Mouse (Mus musculus) kidney, embryonic 14.5 days (tissue): ENCODE measurements around the gene H1fnt. TPM values are rescaled to one million over a fixed set of nuclear protein-coding genes. Genes with fewer than 3 reads are reported as not detected.

Experiments
- ATAC-seq: fragments of 200-750 bp; cut with Nextera tagmentation; 2 replicates; pipeline ENCODE4 v1.8.0; 2017; ENCODE audit warnings: moderate number of reproducible peaks, mild to moderate bottlenecking, moderate TSS enrichment, moderate library complexity; ENCODE audit not compliant: low FRiP score, low TSS enrichment
- H3K27ac ChIP-seq: fragments of 300-500 bp; sonication (generic); 2 replicates; pipeline ENCODE4 v1.5.1; 2014; ENCODE audit warnings: low read depth, mild to moderate bottlenecking, low read length, moderate library complexity, mixed read lengths
- H3K27me3 ChIP-seq: fragments of 300-500 bp; sonication (generic); 2 replicates; pipeline ENCODE4 v1.6.1; 2014; ENCODE audit warnings: mild to moderate bottlenecking, low read length; ENCODE audit not compliant: control insufficient read depth, insufficient read depth
- H3K36me3 ChIP-seq: fragments of 300-500 bp; sonication (generic); 2 replicates; pipeline ENCODE4 v1.6.1; 2014; ENCODE audit warnings: low read length, mixed read lengths; ENCODE audit not compliant: control insufficient read depth, insufficient read depth
- H3K4me1 ChIP-seq: fragments of 300-500 bp; sonication (generic); 2 replicates; pipeline ENCODE4 v1.6.1; 2014; ENCODE audit warnings: low read length, mixed read lengths; ENCODE audit not compliant: control insufficient read depth, insufficient read depth
- H3K4me2 ChIP-seq: fragments of 300-500 bp; sonication (generic); replicated peaks from 2 replicates; pipeline ENCODE4 v1.6.1; 2014; ENCODE audit warnings: low read depth, mild to moderate bottlenecking, low read length
- H3K4me3 ChIP-seq: fragments of 300-500 bp; sonication (generic); 2 replicates; pipeline ENCODE4 v1.5.1; 2014; ENCODE audit warnings: mild to moderate bottlenecking, low read length
- H3K9ac ChIP-seq: fragments of 300-500 bp; sonication (generic); 2 replicates; pipeline ENCODE4 v1.6.1; 2014; ENCODE audit warnings: low read depth, mild to moderate bottlenecking, low read length, moderate library complexity
- H3K9me3 ChIP-seq: fragments of 300-500 bp; sonication (generic); 2 replicates; pipeline ENCODE4 v1.6.1; 2016; ENCODE audit warnings: low read length; ENCODE audit not compliant: control insufficient read depth
- WGBS: fragments of 180-500 bp; shearing (Covaris S2); extraction: QIAGEN DNeasy Blood & Tissue Kit; methylation state at CpG from one replicate; pipeline ENCODE4 v1.1.7; 2014; 5-methylcytosine and 5-hydroxymethylcytosine counted together
- polyA plus RNA-seq: library from polyadenylated mRNA; unstranded; fragments of >200 nt; fragmentation: Nextera tagmentation; extraction: Ambion mirVana; gene quantifications from 2 replicates; pipeline ENCODE4 v1.2.1, GENCODE M21; 2014

H1fnt gene
- polyA plus RNA-seq, 1 experiment from 2014 or later, result not detected

DNA sequence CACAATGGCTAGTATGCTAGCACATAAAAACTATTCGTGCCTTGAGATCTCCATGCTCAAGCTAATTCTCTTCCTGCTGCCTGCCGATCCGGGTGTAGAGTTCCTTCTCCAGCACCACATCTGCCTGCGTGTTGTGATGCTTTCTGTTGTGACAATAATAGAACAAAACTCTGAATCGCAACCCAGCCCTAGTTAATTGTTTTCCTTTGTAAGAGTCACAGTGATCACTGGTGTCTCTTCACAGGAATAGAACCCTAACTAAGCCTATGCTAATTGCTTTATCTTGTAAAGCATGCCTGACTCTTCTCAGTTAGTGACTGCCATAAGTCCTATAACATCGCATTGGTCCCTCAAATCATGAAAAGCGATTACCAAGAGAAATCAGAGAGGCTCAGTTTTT is 31.0 kb downstream of the H1fnt start:
- H3K9me3 ChIP-seq, result no peaks in the 10 kb centered on the region
- 76% methylated on average over 7 of the region's 7 CpGs for WGBS
- H3K36me3 ChIP-seq, result no peaks in the 10 kb centered on the region
- no peak overlapping the region for H3K9ac ChIP-seq
- no peaks in the 10 kb centered on the region for H3K27me3 ChIP-seq
- H3K4me1 ChIP-seq, result no peaks in the 10 kb centered on the region
- H3K4me3 ChIP-seq, result no peak overlapping the region
- H3K4me2 ChIP-seq, result no peak overlapping the region
- ATAC-seq, result no peak
- no peak overlapping the region for H3K27ac ChIP-seq

DNA sequence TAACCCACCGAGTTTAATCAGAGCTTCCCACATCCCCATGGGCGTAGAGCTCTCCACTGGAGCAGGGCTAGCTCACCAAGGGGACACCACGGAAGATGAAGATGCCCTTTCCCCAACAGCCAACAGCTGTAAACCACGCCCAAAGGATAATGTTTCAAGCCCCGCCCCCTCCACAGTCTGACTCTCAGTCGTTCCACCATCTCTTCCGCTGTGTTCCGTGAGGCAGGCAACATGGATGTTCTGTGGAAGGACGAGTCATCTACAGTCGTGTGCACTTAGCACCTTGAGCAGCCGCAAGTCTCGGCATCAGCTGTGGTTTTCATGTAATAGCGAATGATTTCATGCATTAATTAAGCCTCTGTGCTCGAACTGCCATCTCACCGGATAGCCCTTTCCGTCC is 31.5 kb downstream of the H1fnt start:
- Histone ChIP-seq H3K9ac (no peak overlapping the region), H3K27ac (no peak overlapping the region), H3K27me3 (no peaks in the 10 kb centered on the region), H3K4me1 (no peaks in the 10 kb centered on the region), H3K9me3 (no peaks in the 10 kb centered on the region), H3K4me3 (no peak overlapping the region), H3K4me2 (no peak overlapping the region), H3K36me3 (no peaks in the 10 kb centered on the region)
- 51% methylated on average over 16 of the region's 16 CpGs for WGBS
- no peak for ATAC-seq

DNA sequence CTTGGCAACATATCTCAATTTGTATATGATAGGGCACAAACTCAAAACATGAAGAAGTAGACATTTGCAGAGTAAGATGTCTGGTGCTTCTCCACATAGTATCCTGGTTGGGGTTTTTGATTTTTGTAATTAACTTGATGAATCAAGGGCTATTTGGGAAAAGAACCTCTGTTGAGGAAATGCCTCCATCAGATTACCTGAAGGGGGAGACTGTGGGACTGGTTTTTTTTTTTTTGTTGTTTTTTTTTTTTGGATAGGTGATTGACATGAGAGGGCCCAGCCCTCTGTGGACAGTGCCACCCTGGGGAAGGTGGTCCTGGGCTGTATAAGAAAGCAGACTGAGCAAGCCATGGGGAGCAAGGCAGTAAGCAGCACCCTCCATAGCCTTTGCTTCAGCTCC is 34.7 kb downstream of the H1fnt start:
- ATAC-seq, result no peak
- Histone ChIP-seq H3K27ac (no peak overlapping the region), H3K4me3 (no peak overlapping the region), H3K36me3 (no peaks in the 10 kb centered on the region), H3K4me2 (no peak overlapping the region), H3K27me3 (no peaks in the 10 kb centered on the region), H3K9ac (no peak overlapping the region), H3K9me3 (no peaks in the 10 kb centered on the region), H3K4me1 (no peaks in the 10 kb centered on the region)

DNA sequence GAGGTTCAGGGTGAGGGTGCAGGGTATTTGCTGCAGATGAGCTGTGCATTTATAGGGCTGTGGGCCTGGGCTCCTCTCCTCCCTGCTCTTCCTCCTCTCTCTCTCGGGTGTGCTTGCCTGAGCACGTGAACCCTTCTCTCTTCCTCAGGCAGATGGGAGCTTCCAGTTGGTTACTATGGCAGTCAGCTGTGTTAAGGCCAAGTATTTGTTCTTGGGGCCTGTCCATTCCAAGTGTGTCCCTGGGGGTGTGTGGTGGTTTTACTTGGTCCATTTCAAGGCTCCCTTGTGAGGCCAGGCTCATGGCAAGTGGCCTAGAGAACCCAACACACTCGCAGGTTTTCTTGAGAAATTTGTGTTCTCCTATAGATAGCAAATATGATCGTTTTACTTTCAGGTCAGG is 36.2 kb downstream of the H1fnt start, which contains the start of the genes Gm44579 and Olfr287:
Gene Gm44579 (minus strand): TSS at position 101 of the 400 bp plus-strand sequence.
Gene Olfr287 (minus strand): TSS at position 180 of the 400 bp plus-strand sequence.
- no peak for ATAC-seq
- 70% methylated on average over 4 of the region's 4 CpGs for WGBS
- H3K4me2 ChIP-seq, result no peak within 1 kb of the TSS
- H3K4me3 ChIP-seq, result no peak within 1 kb of the TSS
- H3K36me3 ChIP-seq, result no peaks in the 10 kb centered on the region
- H3K27me3 ChIP-seq, result no peaks in the 10 kb centered on the region
- H3K4me1 ChIP-seq, result no peaks in the 10 kb centered on the region
- H3K27ac ChIP-seq, result no peak within 1 kb of the TSS
- no peak within 1 kb of the TSS for H3K9ac ChIP-seq
- H3K9me3 ChIP-seq, result no peaks in the 10 kb centered on the region

DNA sequence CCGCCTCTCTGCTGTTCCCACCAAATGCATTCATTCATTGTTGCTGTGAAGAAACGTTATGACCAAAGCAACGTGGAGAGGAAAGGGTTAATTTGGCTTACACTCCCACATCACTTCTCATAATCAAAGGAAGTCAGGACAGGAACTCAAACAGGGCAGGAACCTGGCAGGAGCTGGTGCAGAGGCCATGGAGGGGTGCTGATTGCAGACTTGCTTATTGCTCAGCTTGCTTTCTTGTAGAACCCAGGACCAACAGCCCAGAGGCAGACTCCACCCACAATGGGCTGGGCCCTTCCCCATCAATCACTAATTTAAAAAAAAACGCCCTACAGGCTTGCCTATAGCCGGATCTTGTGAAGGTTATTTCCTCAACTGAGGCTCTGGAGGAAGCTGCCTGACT is 43.0 kb downstream of the H1fnt start:
- Histone ChIP-seq H3K9ac (no peak overlapping the region), H3K9me3 (no peaks in the 10 kb centered on the region), H3K27me3 (no peaks in the 10 kb centered on the region), H3K36me3 (no peaks in the 10 kb centered on the region), H3K4me1 (no peaks in the 10 kb centered on the region), H3K4me3 (no peak overlapping the region), H3K27ac (no peak overlapping the region), H3K4me2 (no peak overlapping the region)
- WGBS, result 69% methylated on average over 5 of the region's 5 CpGs
- no peak for ATAC-seq

DNA sequence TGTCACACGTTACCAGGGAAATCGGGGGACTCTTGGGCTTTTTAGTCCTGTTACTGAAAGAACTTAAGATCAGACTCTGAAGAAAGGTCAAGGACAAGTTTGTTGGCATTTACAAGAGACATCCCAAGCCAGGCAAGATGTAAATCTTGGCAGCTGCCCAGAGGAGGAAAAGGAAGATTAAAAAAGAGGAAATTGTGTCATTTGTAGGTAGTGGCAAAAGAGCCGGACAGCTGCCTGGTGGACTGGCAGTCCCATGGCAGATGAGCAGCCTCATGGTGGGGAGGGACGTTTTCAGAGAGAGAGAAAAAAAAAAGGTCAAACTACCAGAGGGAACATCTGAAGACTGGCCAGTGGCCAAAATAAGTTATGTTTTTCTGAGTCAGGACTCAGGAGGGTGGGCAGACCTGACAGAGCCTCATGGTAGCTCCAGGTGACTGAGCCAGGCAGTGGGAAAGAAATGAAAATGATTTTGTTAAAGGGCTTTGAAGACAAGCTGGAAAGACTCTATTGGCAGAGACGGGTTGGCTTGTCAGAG is 43.7 kb downstream of the H1fnt start:
- no peak for ATAC-seq
- WGBS, result 69% methylated on average over 5 of the region's 5 CpGs

DNA sequence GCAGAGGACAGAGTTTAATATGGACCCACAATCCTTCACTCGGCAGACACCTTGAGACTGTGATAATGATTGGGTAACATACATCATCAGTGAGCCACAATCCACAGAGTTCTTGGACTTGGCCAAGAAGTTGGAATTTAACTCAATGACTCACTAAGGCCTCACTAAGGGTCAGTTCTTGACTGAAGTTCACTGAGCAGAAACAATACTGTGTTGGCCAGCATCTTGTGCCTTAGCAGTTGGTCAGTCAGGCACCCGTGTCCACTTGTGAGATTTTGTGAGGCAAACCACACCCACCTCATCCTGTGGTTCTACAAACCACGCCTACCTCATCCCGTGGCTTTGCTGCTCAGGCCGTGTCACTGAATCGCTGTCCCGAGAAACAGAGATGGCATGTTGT is 47.4 kb downstream of the H1fnt start:
- no peaks in the 10 kb centered on the region for H3K9me3 ChIP-seq
- H3K36me3 ChIP-seq, result no peaks in the 10 kb centered on the region
- H3K4me3 ChIP-seq, result no peak overlapping the region
- no peak overlapping the region for H3K9ac ChIP-seq
- no peak overlapping the region for H3K4me2 ChIP-seq
- no peak overlapping the region for H3K27ac ChIP-seq
- no peak for ATAC-seq
- 69% methylated on average over 7 of the region's 7 CpGs for WGBS
- H3K27me3 ChIP-seq, result no peaks in the 10 kb centered on the region
- H3K4me1 ChIP-seq, result no peaks in the 10 kb centered on the region

More for the DNA sequence above, 43.7 kb downstream of the H1fnt start:
- H3K36me3 ChIP-seq, result no peaks in the 10 kb centered on the region
- H3K9ac ChIP-seq, result no peak overlapping the region
- no peak overlapping the region for H3K4me2 ChIP-seq
- H3K4me1 ChIP-seq, result no peaks in the 10 kb centered on the region
- H3K4me3 ChIP-seq, result no peak overlapping the region
- H3K9me3 ChIP-seq, result no peaks in the 10 kb centered on the region
- no peak overlapping the region for H3K27ac ChIP-seq
- H3K27me3 ChIP-seq, result no peaks in the 10 kb centered on the region

Other genes with a start within 250 kb of the H1fnt start
- 23.4 and 34.2 TPM in 2 replicates for gene Pfkm, start 164.7 kb downstream of the H1fnt start, polyA plus RNA-seq
- gene Senp1, start 163.5 kb downstream of the H1fnt start, polyA plus RNA-seq, result 25.9 and 41.2 TPM in 2 replicates
- gene Asb8, start 91.7 kb downstream of the H1fnt start, polyA plus RNA-seq, result 40.6 and 52.6 TPM in 2 replicates
- 0.99 and 1.2 TPM in 2 replicates for gene Ccdc184, start 90.1 kb downstream of the H1fnt start, polyA plus RNA-seq
- not detected in 2 replicates for gene Olfr288, start 61.8 kb downstream of the H1fnt start, polyA plus RNA-seq
- gene Gm44579, start 36.3 kb downstream of the H1fnt start, polyA plus RNA-seq, result not detected in 2 replicates
- not detected in 2 replicates for gene Olfr287, start 36.2 kb downstream of the H1fnt start, polyA plus RNA-seq
- not detected in 2 replicates for gene Olfr286, start 22.8 kb downstream of the H1fnt start, polyA plus RNA-seq
- 0.47 and 1.3 TPM in 2 replicates for gene Zfp641, start 38.9 kb upstream of the H1fnt start, polyA plus RNA-seq
- gene Olfr285, start 60.1 kb upstream of the H1fnt start, polyA plus RNA-seq, result not detected in 2 replicates
- not detected in 2 replicates for gene Olfr284, start 83.7 kb upstream of the H1fnt start, polyA plus RNA-seq
- not detected in 2 replicates for gene Olfr283, start 123.7 kb upstream of the H1fnt start, polyA plus RNA-seq
- not detected in 2 replicates for gene Olfr282, start 173.9 kb upstream of the H1fnt start, polyA plus RNA-seq
- gene Olfr281, start 195.3 kb upstream of the H1fnt start, polyA plus RNA-seq, result not detected in 2 replicates
- not detected in 2 replicates for gene OR5BS1P, start 212.6 kb upstream of the H1fnt start, polyA plus RNA-seq
- 0.28 and 0.44 TPM in 2 replicates for gene Lalba, start 225.4 kb upstream of the H1fnt start, polyA plus RNA-seq
- gene Olfr279, start 235.1 kb upstream of the H1fnt start, polyA plus RNA-seq, result not detected in 2 replicates